Mouse (Mus musculus): ENCODE measurements around the gene Cenpf. TPM values are rescaled to one million over a fixed set of nuclear protein-coding genes. Genes with fewer than 3 reads are reported as not detected.
"Not testable (repeated sequence)": the region's sequence is repeated elsewhere in the genome, so short reads cannot be mapped to it uniquely, and the experiment has no call there.

Cenpf gene
- polyA plus RNA-seq, 1 experiment from 2014 or later: 71.3 TPM

DNA sequence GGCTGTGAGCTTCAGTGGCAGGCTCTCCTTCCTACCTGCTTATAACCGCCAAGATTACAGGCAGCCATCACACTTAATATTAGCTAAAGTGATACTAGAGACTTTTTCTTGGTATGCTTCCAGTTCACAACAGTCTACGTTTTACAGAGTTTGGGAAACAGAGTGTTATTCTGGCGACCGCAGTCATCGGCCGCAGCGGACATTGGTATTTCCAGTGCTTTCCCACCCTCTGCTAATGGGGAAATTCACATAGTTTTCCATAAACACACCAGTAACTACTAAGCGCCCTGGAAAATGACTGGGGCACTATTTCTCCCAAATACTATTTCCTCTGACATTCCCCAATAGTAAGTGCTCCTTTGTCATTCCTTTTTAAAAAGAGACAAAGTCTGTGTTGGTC lies 21.1 kb upstream of the Cenpf start:
- no peak overlapping the region for H3K27ac ChIP-seq
- H3K27me3 ChIP-seq (ENCODE audit: insufficient read depth, poor library complexity, severe bottlenecking): peaks cover 4% of the 10 kb centered on the region; the same call in 1 of the 2 replicates
- 73% methylated on average over 8 of the region's 8 CpGs for WGBS
- no peaks in the 10 kb centered on the region for H3K9me3 ChIP-seq
- H3K4me3 ChIP-seq: no peak overlapping the region
- H3K36me3 ChIP-seq: no peaks in the 10 kb centered on the region
- DNase-seq (ENCODE audit: low spot score): no peak
- H3K4me1 ChIP-seq: peaks cover 12% of the 10 kb centered on the region

DNA sequence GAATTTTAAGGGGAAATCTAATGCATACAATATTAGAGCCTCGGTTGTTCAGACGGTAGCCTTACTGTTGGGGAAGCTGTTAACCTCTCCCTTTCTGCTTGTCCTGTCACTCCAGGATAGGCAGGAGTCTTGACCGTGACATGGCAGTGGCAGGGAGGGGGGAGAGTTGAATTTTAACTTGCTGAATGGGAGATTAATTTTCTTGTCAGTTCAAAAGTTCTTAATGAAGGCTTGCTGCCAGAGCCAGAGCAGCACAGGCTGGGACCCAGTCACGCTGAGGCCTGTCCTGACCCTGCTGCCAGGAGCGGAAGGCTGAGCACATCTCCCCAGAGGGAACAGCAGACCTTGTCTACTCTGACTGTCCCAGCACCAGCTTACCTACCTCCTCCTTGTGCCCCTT lies 19.5 kb upstream of the Cenpf start:
- H3K27me3 ChIP-seq (ENCODE audit: insufficient read depth, poor library complexity, severe bottlenecking): peaks cover 4% of the 10 kb centered on the region; the same call in 1 of the 2 replicates
- peaks cover 12% of the 10 kb centered on the region for H3K4me1 ChIP-seq
- WGBS: 52% methylated on average over 5 of the region's 5 CpGs
- no peak overlapping the region for H3K4me3 ChIP-seq
- H3K9me3 ChIP-seq: no peaks in the 10 kb centered on the region
- H3K36me3 ChIP-seq: no peaks in the 10 kb centered on the region
- H3K27ac ChIP-seq: no peak overlapping the region
- DNase-seq (ENCODE audit: low spot score): no peak

GRCm38 (mm10) chr1:189707014-189707413 lies 19.1 kb upstream of the Cenpf start:
- DNase-seq (ENCODE audit: low spot score): no peak
- Histone ChIP-seq H3K4me3 (no peak overlapping the region), H3K27ac (0 out of 2 replicates have a peak overlapping the region, but pooled peaks have one; percentile 17), H3K36me3 (no peaks in the 10 kb centered on the region), H3K9me3 (no peaks in the 10 kb centered on the region), H3K27me3 (ENCODE audit: insufficient read depth, poor library complexity, severe bottlenecking) (peaks cover 4% of the 10 kb centered on the region; the same call in 1 of the 2 replicates), H3K4me1 (peaks cover 12% of the 10 kb centered on the region)

DNA sequence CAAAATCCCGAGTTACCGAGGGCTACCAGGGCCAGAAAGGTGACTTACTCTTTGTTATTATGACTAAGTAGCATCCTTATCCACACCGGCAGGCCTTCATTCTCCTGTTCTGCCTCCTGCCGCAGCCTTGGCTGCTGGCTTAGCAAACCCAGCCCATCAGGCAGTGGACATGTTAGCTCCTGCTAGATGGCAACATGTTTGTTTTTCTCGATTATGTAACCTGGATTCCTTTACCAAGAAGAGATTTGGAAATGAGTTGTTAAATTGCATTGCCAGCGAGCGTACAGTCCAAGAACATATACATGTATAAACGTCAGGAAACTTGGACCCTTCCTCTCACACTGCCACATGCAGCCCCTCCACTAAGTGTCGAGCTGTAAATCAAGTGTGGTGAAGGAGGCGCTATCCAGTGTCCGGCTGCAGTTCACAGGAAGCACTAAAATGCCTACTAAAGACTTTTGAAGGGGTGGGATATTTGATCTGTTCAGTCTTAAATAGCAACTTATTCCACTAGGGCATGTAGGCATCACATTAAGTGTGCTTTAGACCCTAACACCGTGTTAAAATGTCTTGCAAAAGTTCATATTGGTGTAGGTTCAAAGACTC lies 18.3 kb upstream of the Cenpf start:
- 74% methylated on average over 12 of the region's 12 CpGs for WGBS
- Histone ChIP-seq H3K27me3 (ENCODE audit: insufficient read depth, poor library complexity, severe bottlenecking) (peaks cover 4% of the 10 kb centered on the region; the same call in 1 of the 2 replicates), H3K4me1 (peaks cover 12% of the 10 kb centered on the region), H3K4me3 (no peak overlapping the region), H3K36me3 (no peaks in the 10 kb centered on the region), H3K9me3 (no peaks in the 10 kb centered on the region), H3K27ac (no peak overlapping the region)
- no peak for DNase-seq (ENCODE audit: low spot score)

- H3K9me3 ChIP-seq: no peaks in the 10 kb centered on the region
- no peak overlapping the region for H3K27ac ChIP-seq
- WGBS: 78% methylated on average over 7 of the region's 7 CpGs
- no peak overlapping the region for H3K4me3 ChIP-seq
- no peaks in the 10 kb centered on the region for H3K36me3 ChIP-seq
- peaks cover 4% of the 10 kb centered on the region; the same call in 1 of the 2 replicates for H3K27me3 ChIP-seq (ENCODE audit: insufficient read depth, poor library complexity, severe bottlenecking)
- no peak for DNase-seq (ENCODE audit: low spot score)
- H3K4me1 ChIP-seq: peaks cover 12% of the 10 kb centered on the region
These were observed 15.7 kb upstream of the Cenpf start for GRCm38 (mm10) chr1:189703591-189703990.

GRCm38 (mm10) chr1:189703156-189703555 lies 15.3 kb upstream of the Cenpf start:
- no peaks in the 10 kb centered on the region for H3K36me3 ChIP-seq
- peaks cover 4% of the 10 kb centered on the region; the same call in 1 of the 2 replicates for H3K27me3 ChIP-seq (ENCODE audit: insufficient read depth, poor library complexity, severe bottlenecking)
- H3K4me3 ChIP-seq: no peak overlapping the region
- H3K9me3 ChIP-seq: no peaks in the 10 kb centered on the region
- peaks cover 17% of the 10 kb centered on the region for H3K4me1 ChIP-seq
- no peak for DNase-seq (ENCODE audit: low spot score)
- H3K27ac ChIP-seq: no peak overlapping the region
- WGBS: 48% methylated on average over 7 of the region's 7 CpGs

- Histone ChIP-seq H3K27me3 (ENCODE audit: insufficient read depth, poor library complexity, severe bottlenecking) (peaks cover 3% of the 10 kb centered on the region; the same call in 1 of the 2 replicates), H3K4me1 (peaks cover 14% of the 10 kb centered on the region), H3K36me3 (no peaks in the 10 kb centered on the region), H3K27ac (0 out of 2 replicates have a peak overlapping the region, but pooled peaks have one; percentile 29), H3K4me3 (no peak overlapping the region), H3K9me3 (no peaks in the 10 kb centered on the region)
- peak; percentile 84 for DNase-seq (ENCODE audit: low spot score)
- 4% methylated on average over 6 of the region's 6 CpGs for whole genome bisulfite sequencing
These were observed 13.1 kb upstream of the Cenpf start for GRCm38 (mm10) chr1:189700990-189701389.

DNA sequence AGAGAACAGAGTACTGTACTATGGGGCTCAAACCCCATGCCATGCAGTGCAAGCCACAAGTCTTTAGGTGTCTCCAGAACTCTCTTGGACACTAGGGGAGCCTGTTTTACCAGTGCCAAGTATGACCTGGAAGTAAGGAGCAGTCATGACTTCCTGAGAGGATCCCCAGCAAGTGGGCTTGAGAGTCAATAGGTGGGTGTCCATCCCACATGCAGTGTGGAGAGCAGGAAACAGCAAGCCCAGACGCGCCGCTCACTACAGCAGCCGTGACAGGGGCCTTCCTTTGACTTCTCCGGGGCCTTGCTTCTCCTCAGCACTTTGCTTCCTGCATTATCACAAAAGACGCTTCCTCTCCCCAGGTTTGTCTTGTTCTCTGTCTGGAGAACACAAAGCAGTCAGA lies 12.3 kb upstream of the Cenpf start:
- H3K36me3 ChIP-seq: no peaks in the 10 kb centered on the region
- 63% methylated on average over 6 of the region's 6 CpGs for WGBS
- no peak for DNase-seq (ENCODE audit: low spot score)
- H3K27me3 ChIP-seq (ENCODE audit: insufficient read depth, poor library complexity, severe bottlenecking): no peaks in the 10 kb centered on the region
- H3K9me3 ChIP-seq: no peaks in the 10 kb centered on the region
- H3K4me3 ChIP-seq: no peak overlapping the region
- no peak overlapping the region for H3K27ac ChIP-seq
- H3K4me1 ChIP-seq: peaks cover 20% of the 10 kb centered on the region

DNA sequence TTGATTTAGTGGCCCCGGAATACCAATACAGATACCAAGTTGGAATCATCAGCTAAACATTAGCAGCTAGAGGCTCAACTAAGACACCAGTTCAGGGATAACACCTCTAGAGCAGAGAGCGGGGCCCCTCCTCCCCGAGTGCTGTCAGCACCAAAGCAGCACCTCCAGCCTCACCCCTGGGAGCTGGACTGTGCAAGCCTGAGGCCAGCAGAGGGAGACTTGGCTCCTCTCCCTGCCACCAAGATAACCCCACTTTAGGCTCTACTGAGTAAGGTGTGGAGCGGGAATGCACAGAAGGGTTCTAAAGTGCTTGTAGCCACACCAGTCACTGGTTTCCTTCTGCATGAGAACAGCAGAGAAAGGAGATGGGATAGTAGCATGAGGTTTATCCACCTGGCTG lies 10.5 kb upstream of the Cenpf start:
- H3K9me3 ChIP-seq: no peaks in the 10 kb centered on the region
- DNase-seq (ENCODE audit: low spot score): peak; percentile 90
- peak overlapping the region; percentile 56; the same call in 1 of the 2 replicates for H3K27ac ChIP-seq
- no peaks in the 10 kb centered on the region for H3K27me3 ChIP-seq (ENCODE audit: insufficient read depth, poor library complexity, severe bottlenecking)
- H3K4me3 ChIP-seq: peak overlapping the region; percentile 12; the same call in 1 of the 2 replicates
- 21% methylated on average over 4 of the region's 4 CpGs for WGBS
- no peaks in the 10 kb centered on the region for H3K36me3 ChIP-seq
- H3K4me1 ChIP-seq: peaks cover 23% of the 10 kb centered on the region

DNA sequence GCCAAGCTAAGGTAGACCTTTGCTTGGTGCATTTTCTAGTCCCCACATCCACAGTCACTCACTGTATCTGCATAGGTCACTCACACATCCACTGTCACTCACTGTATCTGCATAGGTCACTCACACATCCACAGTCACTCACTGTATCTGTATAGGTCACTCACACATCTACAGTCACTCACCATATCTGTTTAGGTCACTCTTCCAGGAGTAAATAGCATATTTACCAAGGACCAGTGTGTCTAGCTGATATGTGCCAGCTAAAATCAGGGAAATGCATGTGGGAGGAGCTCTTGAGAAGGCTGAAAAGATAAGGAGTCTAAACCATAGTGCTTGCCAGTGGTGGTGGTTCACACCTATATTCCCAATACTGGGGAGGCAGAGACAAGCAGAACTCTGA lies 7.4 kb upstream of the Cenpf start:
- H3K36me3 ChIP-seq: no peaks in the 10 kb centered on the region
- no peak for DNase-seq (ENCODE audit: low spot score)
- no peaks in the 10 kb centered on the region for H3K27me3 ChIP-seq (ENCODE audit: insufficient read depth, poor library complexity, severe bottlenecking)
- H3K9me3 ChIP-seq: no peaks in the 10 kb centered on the region
- H3K4me1 ChIP-seq: peaks cover 24% of the 10 kb centered on the region
- H3K4me3 ChIP-seq: no peak overlapping the region
- no peak overlapping the region for H3K27ac ChIP-seq

GRCm38 (mm10) chr1:189694391-189694790 lies 6.5 kb upstream of the Cenpf start:
- no peak for DNase-seq (ENCODE audit: low spot score)
- Histone ChIP-seq H3K4me1 (peaks cover 33% of the 10 kb centered on the region), H3K27ac (no peak overlapping the region), H3K27me3 (ENCODE audit: insufficient read depth, poor library complexity, severe bottlenecking) (no peaks in the 10 kb centered on the region), H3K36me3 (no peaks in the 10 kb centered on the region), H3K9me3 (no peaks in the 10 kb centered on the region), H3K4me3 (no peak overlapping the region)
- WGBS: 94% methylated on average over 2 of the region's 2 CpGs

GRCm38 (mm10) chr1:189692442-189692841 lies 4.6 kb upstream of the Cenpf start:
- not testable (repeated sequence) for DNase-seq (ENCODE audit: low spot score); H3K9me3 ChIP-seq; H3K27ac ChIP-seq; H3K27me3 ChIP-seq (ENCODE audit: insufficient read depth, poor library complexity, severe bottlenecking); H3K36me3 ChIP-seq; H3K4me3 ChIP-seq
- H3K4me1 ChIP-seq: peaks cover 33% of the 10 kb centered on the region; the same call in 1 of the 2 replicates
- WGBS: 37% methylated on average over 3 of the region's 3 CpGs

DNA sequence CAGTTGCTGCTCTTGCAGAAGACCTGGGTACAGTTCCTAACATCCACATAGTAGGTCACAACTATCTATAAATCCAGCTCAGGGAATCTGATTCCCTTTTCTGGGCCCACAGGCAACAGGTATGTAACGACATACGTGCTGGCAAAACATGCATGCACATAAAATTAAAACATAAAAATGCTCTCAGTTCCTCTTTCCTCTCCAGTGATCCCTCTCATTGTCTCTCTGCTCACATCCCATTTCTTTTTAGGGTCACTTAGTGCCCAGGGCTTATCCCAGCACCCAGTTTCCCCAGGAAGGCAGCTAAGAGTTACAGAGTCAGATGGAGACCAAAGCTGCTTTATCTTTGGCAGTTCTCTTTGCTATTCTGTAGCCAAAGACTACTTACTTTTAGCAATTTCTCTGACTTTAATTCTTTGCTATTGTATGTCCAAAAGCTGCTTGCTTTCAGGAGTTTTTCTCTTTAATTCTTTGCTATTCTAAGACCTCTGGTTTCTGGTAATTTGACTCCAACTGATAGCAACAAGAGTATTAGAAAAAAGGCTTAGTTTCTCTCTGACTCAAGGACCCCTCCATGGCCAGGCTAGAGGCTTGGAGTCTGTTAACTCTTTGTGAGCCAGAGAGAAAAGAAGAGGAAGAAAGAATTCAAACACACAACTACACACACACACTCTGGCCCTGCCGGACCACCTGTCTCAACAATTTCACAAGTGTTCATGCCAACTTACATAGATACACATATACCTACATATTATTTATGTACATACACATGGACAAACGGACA lies 1.4 kb upstream of the Cenpf start:
- 37% methylated on average over 4 of the region's 4 CpGs for WGBS
- peaks cover 37% of the 10 kb centered on the region for H3K4me1 ChIP-seq
- DNase-seq (ENCODE audit: low spot score): no peak

More for the DNA sequence above, 1.4 kb upstream of the Cenpf start:
- Histone ChIP-seq H3K36me3 (peaks cover 17% of the 10 kb centered on the region), H3K27ac (peak overlapping the region; percentile 91), H3K4me3 (peak overlapping the region; percentile 93), H3K27me3 (ENCODE audit: insufficient read depth, poor library complexity, severe bottlenecking) (no peaks in the 10 kb centered on the region), H3K9me3 (no peaks in the 10 kb centered on the region)
